Mouse (Mus musculus) heart, postnatal 10 days (tissue): ENCODE data around the gene Astn1. TPM values are rescaled to one million over a fixed set of nuclear protein-coding genes. Genes with fewer than 3 reads are reported as not detected.

Experiments used
- DNase-seq, 2 experiments: peaks; one replicate each; pipeline ENCODE4 v3.0.0; 2021
- intact Hi-C: fragments of 180-260 bp; cut with DNase I; formaldehyde crosslinking; loops from one replicate; pipeline ENCODE4 v1.15.1; 2025
- microRNA-seq, 2 experiments: library from miRNA; unstranded; fragments of <30 nt; microRNA quantifications; one replicate each; pipeline ENCODE4 v1.2.0; 2022
- total RNA-seq, 2 experiments: library from RNA; stranded (reverse); gene quantifications; 2 replicates each; pipeline ENCODE4 v1.2.3; 2021

Astn1 gene
- total RNA-seq, 2 experiments from 2014 or later, result 2.3 to 2.9 TPM

- intact Hi-C loops, result no loop called here
- no peak for DNase-seq
Measured at GRCm38 (mm10) chr1:158701336-158701735, 339.3 kb downstream of the Astn1 start.

DNA sequence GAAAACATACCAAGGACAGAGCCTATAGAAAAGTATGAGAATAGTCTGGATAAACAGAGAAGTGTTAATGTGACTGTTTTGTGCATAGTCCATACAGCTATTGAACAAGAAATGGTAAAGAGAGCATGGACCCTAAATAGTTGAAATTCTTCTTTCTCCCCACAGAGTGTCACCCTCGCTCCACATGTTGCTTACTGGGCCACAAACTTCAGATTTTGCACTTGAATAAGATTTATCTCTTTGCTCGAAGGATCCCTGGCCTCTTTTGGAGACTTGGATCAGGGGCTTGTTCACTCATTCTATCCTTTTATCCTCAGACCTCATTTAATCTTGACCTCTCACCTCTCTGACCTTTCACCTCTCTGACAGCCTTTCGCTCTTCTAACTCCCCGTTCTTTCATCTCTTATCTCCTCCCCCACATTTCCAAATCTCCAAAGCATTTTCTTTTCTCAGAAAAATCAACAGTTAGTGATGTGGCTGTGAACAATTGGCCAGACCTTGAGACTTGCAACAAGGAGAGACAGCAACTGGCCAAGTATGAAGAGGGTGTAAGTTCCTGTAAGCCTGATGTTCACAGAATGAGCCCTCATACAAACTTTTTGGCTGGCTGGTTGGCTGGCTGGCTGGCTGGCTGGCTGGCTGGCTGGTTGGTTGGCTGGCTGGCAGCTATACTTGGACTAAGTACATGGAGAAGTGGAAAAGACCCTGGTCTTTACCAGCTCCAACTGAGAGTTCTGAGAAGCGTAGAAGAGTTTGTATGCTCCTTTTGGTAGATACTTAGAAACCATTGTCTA is 351.4 kb downstream of the Astn1 start:
- intact Hi-C loops, result loop anchor here (1.0 kb wide), 2 partner anchors 240 to 422 kb away; no protein-coding TSS in a partner anchor
- DNase-seq, result peak; percentile 18 to 36

DNA sequence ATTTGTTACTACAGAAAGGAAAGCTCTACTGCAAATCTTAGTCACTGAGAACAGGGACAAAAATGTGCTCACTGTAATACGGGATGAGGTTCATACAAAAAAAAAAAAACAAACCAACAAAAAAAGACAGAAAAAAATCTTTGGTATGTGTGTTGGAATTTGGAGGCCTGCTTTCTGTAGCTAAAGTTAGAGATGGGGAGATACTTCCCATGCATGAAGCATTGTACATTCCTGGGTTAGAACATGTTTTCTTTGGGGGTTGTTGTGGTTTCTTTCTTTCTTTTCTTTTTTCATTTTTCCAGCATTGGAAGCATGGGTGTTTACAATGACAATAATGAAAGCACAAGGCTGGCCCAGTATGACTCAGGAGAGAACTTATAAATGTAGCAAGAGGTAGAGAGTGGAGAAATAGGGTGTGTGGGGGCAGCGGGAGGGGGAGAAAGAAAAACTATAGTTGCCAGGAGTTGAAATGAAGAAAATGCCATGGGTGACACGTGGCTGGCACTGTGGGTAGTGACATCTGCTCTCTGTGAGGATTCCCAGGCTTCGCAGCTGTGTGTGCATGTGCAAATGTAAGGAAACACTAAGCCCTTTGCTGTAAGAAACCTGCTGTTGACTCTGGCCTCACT is 370.9 kb downstream of the Astn1 start:
- no peak for DNase-seq
- intact Hi-C loops, result no loop called here

GRCm38 (mm10) chr1:158739132-158739919 is 377.3 kb downstream of the Astn1 start:
- intact Hi-C loops, result no loop called here
- DNase-seq, result peak; percentile 48 to 54

GRCm38 (mm10) chr1:158740161-158740766 is 378.2 kb downstream of the Astn1 start:
- intact Hi-C loops, result no loop called here
- no peak for DNase-seq

DNA sequence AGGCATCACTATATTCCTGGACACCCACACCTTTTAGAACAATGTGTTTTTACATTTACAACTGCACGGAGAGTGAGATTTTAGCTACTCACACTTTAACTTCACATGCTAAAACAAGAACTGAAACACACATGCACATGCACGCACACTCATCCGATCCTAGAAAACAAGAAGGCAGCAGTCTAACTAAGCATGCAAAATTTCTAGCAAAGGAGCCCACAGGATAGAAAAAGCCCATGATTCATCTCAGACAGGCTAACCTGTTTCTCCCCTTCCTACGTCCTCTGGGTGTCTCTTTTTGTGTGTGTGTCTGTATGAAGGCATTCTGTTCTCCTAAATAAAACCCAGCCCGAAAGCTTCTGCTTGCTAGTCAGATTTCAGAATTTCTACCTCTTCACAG is 378.9 kb downstream of the Astn1 start:
- intact Hi-C loops, result no loop called here
- DNase-seq, result no peak

Small RNA genes lying within 50 kb of the gene (microRNA-seq; reads per million reads assigned to microRNA genes)
- 4.2 to 5.9 reads per million in 2 experiments for gene Mir488

Other genes with a start within 250 kb of the Astn1 start
- under 1 TPM; 0.17 to 0.26 TPM for gene Brinp2, start 5.9 kb upstream of the Astn1 start, total RNA-seq